Mouse (Mus musculus) MN1 (cell line): Measurements from ENCODE around the gene E130116L18Rik.
"Not testable (repeated sequence)": the region's sequence is repeated elsewhere in the genome, so short reads cannot be mapped to it uniquely, and the experiment has no call there.

Experiments used
- DNase-seq: peaks from one replicate; pipeline ENCODE4 v3.0.0-alpha.2; 2016; ENCODE audit warnings: low spot score

The E130116L18Rik gene

GRCm38 (mm10) chr5:25222752-25223702, at the start of gene E130116L18Rik:
TSS of gene E130116L18Rik (minus strand) at chr5:25223153.
- peak; percentile 93 for DNase-seq

- no peak for DNase-seq
Measured at GRCm38 (mm10) chr5:25268258-25268888, 45.4 kb upstream of the E130116L18Rik start.

- no peak for DNase-seq
Measured at GRCm38 (mm10) chr5:25262266-25262665, 39.3 kb upstream of the E130116L18Rik start.

- DNase-seq = no peak
Measured at GRCm38 (mm10) chr5:25261452-25261851, 38.5 kb upstream of the E130116L18Rik start.

GRCm38 (mm10) chr5:25256686-25257085, 33.7 kb upstream of the E130116L18Rik start:
- no peak for DNase-seq

GRCm38 (mm10) chr5:25254491-25254890, 31.5 kb upstream of the E130116L18Rik start:
- no peak for DNase-seq

GRCm38 (mm10) chr5:25252825-25253544, 30.0 kb upstream of the E130116L18Rik start:
- DNase-seq = no peak

GRCm38 (mm10) chr5:25252423-25252822, 29.5 kb upstream of the E130116L18Rik start:
- no peak for DNase-seq

- DNase-seq = no peak
Measured at GRCm38 (mm10) chr5:25247036-25247435, 24.1 kb upstream of the E130116L18Rik start.

GRCm38 (mm10) chr5:25246473-25246865, 23.5 kb upstream of the E130116L18Rik start:
- no peak for DNase-seq

GRCm38 (mm10) chr5:25245806-25246472, 23.0 kb upstream of the E130116L18Rik start:
- DNase-seq = no peak

GRCm38 (mm10) chr5:25243101-25243500, 20.1 kb upstream of the E130116L18Rik start:
- no peak for DNase-seq

- not testable (repeated sequence) for DNase-seq
Measured at GRCm38 (mm10) chr5:25224377-25224776, 1.4 kb upstream of the E130116L18Rik start.

- DNase-seq = no peak
Measured at GRCm38 (mm10) chr5:25221604-25222003, 1.3 kb downstream of the E130116L18Rik start, which contains the start of gene Galnt11. TSS of gene Galnt11 (plus strand) at chr5:25221904.

GRCm38 (mm10) chr5:25215006-25215405, 7.9 kb downstream of the E130116L18Rik start:
- no peak for DNase-seq

- not testable (repeated sequence) for DNase-seq
Measured at GRCm38 (mm10) chr5:25213216-25213615, 9.7 kb downstream of the E130116L18Rik start.

GRCm38 (mm10) chr5:25211872-25212271, 11.1 kb downstream of the E130116L18Rik start:
- DNase-seq = no peak

GRCm38 (mm10) chr5:25190521-25190920, 32.4 kb downstream of the E130116L18Rik start:
- no peak for DNase-seq

- DNase-seq = peak; percentile 17
Measured at GRCm38 (mm10) chr5:25188802-25189201, 34.2 kb downstream of the E130116L18Rik start.

- no peak for DNase-seq
Measured at GRCm38 (mm10) chr5:25187727-25188126, 35.2 kb downstream of the E130116L18Rik start.

- DNase-seq = no peak
Measured at GRCm38 (mm10) chr5:25184594-25184993, 38.4 kb downstream of the E130116L18Rik start.

GRCm38 (mm10) chr5:25183595-25183994, 39.4 kb downstream of the E130116L18Rik start:
- no peak for DNase-seq
